Mouse (Mus musculus) embryonic fibroblast, embryonic 13.5 days (primary cell): ENCODE data around the gene Col20a1.

Source experiments
- CTCF ChIP-seq: IDR thresholded peaks from 2 replicates; pipeline ENCODE4 v1.5.1; 2011; ENCODE audit warnings: mild to moderate bottlenecking, control low read depth, low read length, moderate library complexity, borderline replicate concordance; ENCODE audit not compliant: insufficient read depth
- POLR2A ChIP-seq: IDR thresholded peaks from 2 replicates; pipeline ENCODE4 v1.6.1; 2011; ENCODE audit warnings: low read depth, mild to moderate bottlenecking, control low read depth, low read length, moderate library complexity

DNA sequence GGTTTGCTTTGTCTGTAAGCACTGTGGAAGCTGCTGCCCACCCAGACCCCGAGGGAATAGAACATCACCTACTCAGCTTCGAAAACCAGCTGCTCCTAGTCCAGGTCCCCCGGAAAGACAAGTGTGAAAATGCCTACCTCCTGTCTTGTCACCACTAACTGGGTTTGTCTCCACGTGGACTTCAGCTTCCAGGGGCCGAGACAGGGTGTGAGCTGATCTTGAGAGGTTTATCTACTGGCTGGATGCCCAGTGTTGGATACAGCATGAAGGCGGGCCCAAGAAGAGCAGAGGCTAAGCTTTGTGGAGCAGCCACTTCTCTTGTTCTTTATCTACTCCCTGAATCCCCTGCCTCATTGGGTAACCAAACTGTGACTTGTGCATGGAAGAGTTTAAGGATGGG lies 47.0 kb downstream of the Col20a1 start:
- no peak for TF ChIP-seq POLR2A
- TF ChIP-seq CTCF, result no peak
